Mouse (Mus musculus): ENCODE results near the gene Pdpk1.

DNA sequence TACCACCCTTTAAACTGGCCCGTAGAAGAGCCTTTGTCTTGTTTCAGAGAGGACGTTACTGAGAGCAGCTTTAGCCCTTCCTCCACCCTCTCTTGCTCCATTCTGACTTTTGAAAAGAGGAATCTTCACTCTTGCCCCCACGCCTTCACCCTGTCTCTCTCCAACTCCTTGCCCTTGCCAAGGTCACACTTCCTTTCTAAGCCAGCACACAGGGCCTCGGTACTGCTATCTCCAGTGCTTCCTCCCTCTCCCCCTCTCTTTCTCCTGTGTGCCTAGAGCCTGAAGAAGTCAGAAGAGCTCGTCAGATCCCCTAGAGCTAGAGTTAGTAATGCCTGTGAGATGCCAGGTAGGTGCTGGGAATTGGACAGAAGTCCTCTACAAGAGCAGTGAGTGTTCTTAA is 20.0 kb upstream of the Pdpk1 start:
- TF ChIP-seq CTCF (IDR thresholded peaks at IDR 0.05; ENCODE audit: borderline replicate concordance, insufficient read depth, low read depth, low read length) (no peak), POLR2A (IDR thresholded peaks at IDR 0.05; ENCODE audit: borderline replicate concordance, insufficient read depth, low read length) (no peak)
